Mouse (Mus musculus) cerebellum, adult 2 months (tissue): ENCODE measurements around the gene Rad51ap1.

Experiments used
- CTCF ChIP-seq: fragments of 200-500 bp; IDR thresholded peaks from 2 replicates; pipeline ENCODE4 v1.5.1; 2011; ENCODE audit warnings: low read depth, mild to moderate bottlenecking, control low read depth, low read length, moderate library complexity, borderline replicate concordance; ENCODE audit not compliant: insufficient read depth
- POLR2A ChIP-seq: fragments of 200-500 bp; IDR thresholded peaks from 2 replicates; pipeline ENCODE4 v1.6.1; 2011; ENCODE audit warnings: low read length, control low read depth, borderline replicate concordance; ENCODE audit not compliant: insufficient read depth

DNA sequence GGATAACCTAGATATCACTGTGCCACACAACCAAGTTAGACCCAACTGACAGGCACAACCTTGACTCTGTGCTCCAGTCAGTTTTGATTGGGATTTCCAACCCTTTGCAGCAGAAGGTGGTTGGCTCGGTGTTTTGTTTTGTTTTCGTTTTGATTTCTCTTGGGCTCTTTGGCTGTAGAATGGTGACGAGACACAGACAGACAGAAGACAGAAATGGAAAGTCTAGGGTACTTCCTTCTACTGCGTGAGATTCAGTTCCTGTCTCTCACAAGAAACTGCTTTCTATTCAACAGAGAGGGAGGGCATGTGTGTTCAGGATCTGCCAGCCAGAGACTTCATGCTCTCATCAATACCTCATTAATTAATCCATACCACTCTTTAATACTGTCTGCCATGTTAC is 28.7 kb downstream of the Rad51ap1 start:
- TF ChIP-seq POLR2A (no peak), CTCF (no peak)
